Mouse (Mus musculus) heart, postnatal 14 days (tissue): ENCODE data around the gene Ctsz. TPM values are rescaled to one million over a fixed set of nuclear protein-coding genes. Genes with fewer than 3 reads are reported as not detected.

Experiments
- DNase-seq, 2 experiments: peaks; one replicate each; pipeline ENCODE4 v3.0.0; 2021 to 2022
- intact Hi-C: fragments of 180-260 bp; cut with DNase I; formaldehyde crosslinking; loops from one replicate; pipeline ENCODE4 v1.15.1; 2025
- long read RNA-seq, 2 experiments: library from polyadenylated mRNA; stranded (forward); transcript quantifications; one replicate each; pipeline ENCODE4 v2.0.0; 2021
- total RNA-seq, 2 experiments: library from RNA; stranded (reverse); gene quantifications; 2 replicates each; pipeline ENCODE4 v1.2.3; 2021

Ctsz gene
- total RNA-seq = 10 to 100 TPM; 36.6 to 42.1 TPM
- long read RNA-seq, experiment 1, transcript Ctsz-201 (6 exons, 1,441 nt) = major isoform, 91 of 97 reads
- long read RNA-seq, experiment 1, partial matches to known transcripts = 4 of 97 reads
- long read RNA-seq, experiment 1, other reads (novel, unspliced or antisense) = 2 of 97 reads
- long read RNA-seq, experiment 2, transcript Ctsz-201 (6 exons, 1,441 nt) = major isoform, 58 of 62 reads
- long read RNA-seq, experiment 2, partial matches to known transcripts = 3 of 62 reads
- long read RNA-seq, experiment 2, other reads (novel, unspliced or antisense) = 1 of 62 reads

DNA sequence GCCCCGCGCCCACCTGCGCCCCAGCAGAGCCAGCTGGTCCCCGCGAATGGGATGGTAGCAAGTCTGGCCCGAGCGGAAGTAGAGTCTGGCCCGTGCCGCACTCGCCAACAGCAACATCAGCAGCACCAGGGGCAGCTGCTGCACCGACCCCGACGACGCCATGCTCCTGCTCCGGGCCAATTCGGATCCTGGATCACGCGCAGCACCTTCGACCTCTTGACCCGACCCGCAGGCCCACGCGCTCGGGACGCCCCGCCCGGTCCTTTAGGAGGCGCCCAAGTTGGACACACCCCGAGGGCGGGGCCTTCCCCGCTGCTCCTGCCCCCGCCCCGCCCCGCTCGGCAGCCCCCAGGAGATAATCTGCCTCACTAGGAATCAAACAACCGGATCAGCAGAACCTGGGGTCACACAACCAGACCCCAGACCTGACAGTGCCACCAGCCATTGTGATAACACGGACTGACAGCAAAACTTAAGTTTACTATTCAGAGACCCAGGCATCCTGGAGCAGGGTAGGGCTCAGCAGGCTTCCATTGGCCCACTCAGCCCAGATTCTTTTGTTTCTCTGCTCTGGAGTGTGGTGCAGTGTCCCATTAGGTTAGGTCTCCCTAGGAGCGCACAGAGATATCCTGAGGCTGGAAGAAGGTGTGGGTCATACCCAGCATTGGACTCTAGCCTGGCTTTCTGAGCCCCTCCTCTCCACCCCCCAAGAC, at the start of gene Ctsz:
Gene Ctsz (minus strand): TSS at position 303 of the 713 bp plus-strand sequence.
- intact Hi-C loops = loop anchor here (10.0 kb wide), 1 partner anchor 324 kb away; the partner anchor contains the start of gene Npepl1
- DNase-seq = peak; percentile 80 to 82

DNA sequence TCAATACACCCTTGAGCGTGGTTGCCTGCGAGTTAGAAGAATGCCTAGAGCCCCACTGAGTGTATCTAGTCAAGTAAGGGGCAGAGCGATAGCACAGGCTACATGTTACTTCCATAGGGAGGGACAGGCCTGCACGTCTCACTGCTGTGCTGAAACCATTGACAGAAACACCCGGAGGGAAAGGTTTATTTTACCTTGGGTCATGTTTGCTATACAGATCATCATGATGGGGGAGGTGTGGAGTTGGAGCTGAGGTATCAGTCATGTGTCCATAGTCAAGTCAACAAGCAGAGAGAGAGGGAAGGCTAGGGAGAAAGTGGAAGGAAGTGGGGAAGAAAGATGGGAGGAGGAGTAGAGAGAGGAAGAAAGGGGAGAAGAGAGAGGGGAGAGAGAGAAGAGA, 48.2 kb upstream of the Ctsz start:
- intact Hi-C loops = no loop called here
- DNase-seq = no peak

DNA sequence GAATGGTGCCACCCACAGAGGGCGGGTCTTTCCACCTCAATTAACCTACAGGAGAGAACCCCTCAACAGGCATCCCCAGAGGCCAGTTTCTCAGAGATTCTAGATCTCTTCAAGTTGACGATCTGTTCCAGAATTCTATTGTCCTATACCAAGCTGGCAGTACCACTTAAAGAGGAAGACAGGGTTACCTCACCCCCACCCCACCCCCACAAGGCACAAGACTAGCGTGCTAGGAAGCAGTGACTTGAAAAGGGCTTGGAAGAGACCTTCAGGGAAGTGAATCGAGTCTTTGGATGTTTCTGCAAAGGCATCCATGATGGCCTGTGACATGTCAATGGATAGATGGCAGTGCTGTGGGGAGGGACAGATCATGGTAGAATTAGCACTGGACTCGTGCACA, 39.9 kb upstream of the Ctsz start:
- DNase-seq = no peak
- intact Hi-C loops = loop anchor here (10.0 kb wide), 1 partner anchor 376 kb away; no protein-coding TSS in a partner anchor

DNA sequence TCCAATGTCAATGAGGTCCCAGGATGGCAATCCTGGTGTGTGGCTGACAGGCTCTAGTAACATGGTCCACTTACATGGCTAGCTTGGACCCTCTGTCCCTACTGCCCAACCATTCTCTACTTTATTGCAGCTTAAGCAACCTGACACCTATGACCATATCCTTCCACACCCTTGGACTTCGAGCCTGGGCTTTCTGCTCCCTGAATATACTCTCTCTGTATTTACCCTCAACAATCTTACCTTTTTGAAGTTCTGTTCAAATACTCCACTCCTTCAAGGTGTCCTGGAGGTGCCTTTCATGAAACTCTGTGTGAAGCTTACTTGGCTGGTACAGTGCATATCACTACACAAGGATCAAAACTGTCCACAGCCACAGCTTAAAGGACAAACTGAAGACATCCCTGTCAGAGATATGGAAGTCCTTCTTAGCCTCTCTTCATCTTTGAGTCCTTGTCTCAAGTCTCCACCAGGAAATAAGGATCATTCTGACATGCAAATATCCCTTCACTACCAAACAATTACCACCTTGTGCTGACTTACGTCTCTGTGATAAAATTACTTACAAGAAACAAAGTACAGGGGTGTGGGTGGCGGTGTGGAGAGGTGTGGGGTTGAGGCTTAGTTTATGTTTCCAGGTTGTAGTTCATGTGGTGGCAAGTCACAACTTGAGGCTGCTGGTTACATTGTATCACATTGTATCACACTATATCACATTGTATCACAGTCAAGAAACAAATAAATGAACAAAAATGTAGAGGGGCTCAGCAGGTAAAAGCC, 38.9 kb upstream of the Ctsz start:
- intact Hi-C loops = loop anchor here (10.0 kb wide), 1 partner anchor 377 kb away; no protein-coding TSS in a partner anchor
- DNase-seq = no peak

DNA sequence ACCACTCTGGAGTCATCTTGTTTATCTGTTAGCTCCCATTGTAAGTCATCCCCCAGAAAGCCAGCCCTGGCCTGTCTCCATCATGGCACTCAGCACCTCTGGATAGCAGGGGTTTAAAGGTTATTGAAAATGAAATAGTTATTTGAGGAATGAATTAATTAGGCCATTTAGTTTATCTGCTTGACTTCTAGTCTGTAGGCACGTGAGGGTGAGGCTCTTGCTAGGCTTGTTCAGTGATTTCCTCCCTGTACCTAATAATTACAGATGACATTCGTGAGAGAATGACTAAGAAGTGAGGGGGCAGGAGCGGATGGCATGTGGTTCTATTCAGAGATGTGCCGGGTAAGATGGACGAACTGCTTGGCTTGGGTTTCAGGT, 34.7 kb upstream of the Ctsz start:
- intact Hi-C loops = loop anchor here (10.0 kb wide), 1 partner anchor 381 kb away; no protein-coding TSS in a partner anchor
- no peak for DNase-seq

DNA sequence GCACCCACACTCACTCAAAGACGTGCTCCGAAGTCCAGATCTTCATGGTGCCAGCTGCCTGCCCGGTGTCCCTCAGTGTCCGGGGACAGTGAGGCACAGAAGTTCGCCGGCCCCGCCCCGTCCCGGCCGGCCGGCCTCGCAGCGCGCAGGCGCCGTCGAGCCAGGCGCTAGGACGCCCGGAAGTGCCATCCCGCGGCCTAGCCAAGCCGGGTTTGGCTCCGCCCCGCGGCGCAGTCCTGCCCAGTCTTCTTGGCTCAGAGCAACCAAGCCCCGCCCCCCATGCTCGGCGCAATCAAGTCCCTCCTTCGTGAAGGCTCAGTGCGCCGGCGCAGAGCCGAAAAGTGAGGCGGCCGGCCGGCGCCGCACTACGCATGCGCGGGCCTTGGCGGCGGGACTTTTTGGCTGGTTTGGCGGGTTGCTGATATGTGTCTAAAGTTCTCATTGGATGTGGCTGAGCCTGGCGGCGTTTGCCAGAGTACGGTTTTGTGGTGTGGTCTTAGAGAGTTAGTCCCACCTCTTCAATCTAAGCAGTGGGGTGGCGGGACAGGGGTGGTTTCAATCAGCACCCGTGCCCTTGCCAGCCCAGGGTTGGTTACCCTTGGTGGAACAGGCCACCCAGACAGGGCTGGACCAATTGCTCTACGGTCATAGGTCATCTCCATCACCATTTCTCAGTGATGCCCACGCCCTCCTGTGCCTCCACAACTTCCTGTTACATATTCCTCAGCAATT, 34.1 kb upstream of the Ctsz start, which contains the start of gene Prelid3b:
Gene Prelid3b (minus strand): TSS at position 264 of the 732 bp plus-strand sequence.
- intact Hi-C loops = loop anchor here (10.0 kb wide), 1 partner anchor 382 kb away; no protein-coding TSS in a partner anchor

DNA sequence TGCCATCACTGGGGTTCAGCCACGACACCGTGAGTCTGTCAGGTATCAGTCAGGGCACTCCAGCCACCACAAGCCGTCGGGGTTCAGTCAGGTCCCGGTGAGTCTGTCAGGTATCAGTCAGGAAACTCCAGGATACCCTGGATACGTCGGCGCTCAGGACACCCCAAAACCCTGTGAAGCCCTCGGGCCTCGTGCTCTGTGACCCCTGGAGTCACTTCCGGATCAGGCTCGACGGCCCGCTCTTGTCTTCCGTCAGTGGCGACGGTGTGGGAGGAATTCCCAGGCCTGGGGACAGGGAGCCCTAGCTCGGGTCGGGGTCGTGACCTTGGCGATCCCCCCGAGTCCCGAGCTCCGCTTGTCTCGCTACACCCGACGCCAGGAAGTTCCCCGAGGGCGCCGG, 33.6 kb upstream of the Ctsz start:
- intact Hi-C loops = loop anchor here (10.0 kb wide), 1 partner anchor 382 kb away; no protein-coding TSS in a partner anchor
- no peak for DNase-seq

More for the DNA sequence above, 34.1 kb upstream of the Ctsz start, which contains the start of gene Prelid3b:
- DNase-seq = peak; percentile 100

DNA sequence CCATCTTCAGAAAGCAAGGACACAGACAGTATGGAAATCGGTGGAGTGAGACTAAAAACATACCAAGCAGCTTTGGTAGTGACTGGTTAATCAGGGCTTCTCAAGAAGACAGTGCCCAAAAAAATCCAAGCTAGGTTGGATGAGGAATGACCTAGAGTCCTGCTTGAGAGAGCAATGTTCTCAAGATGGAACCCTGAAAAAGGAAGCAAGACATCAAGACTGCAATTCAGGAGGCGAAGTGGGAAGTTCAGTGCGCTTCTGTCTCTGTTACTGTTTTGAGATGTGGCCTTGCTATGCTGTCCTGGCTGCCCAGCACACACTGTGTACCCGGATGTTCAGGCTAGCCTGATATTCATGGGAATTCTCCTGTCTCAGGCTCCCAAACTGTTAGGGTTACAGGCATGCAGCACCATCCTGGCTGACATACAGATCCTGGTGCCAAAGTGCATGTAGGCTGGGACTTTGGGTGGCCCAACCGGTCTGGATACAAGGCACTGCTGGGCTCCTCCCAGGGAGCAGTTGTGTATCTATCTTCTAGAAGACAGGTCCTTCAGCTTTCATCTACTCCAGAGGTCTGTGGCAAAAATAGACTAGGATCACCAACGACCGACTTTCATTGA, 32.1 kb upstream of the Ctsz start:
- intact Hi-C loops = loop anchor here (10.0 kb wide), 1 partner anchor 384 kb away; no protein-coding TSS in a partner anchor
- DNase-seq = no peak

DNA sequence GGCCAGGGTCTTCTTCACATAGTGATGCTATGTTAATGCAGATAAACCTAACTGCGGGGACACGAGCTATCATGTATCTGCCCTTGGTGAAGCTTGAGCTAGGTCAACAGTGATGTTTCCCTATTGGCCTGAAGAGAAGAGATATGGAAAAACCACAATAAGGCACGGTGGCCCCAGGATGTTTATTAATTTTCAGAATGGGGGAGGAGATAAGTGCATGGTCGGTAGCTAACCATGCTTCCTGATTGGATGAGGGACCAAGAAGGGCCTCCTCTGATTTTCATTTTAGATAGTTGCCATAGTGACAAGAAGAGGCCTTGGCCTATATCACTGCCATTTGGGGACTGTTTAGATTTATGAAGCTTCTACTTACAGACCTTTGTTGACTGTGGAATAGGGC, 31.5 kb upstream of the Ctsz start:
- DNase-seq = no peak
- intact Hi-C loops = loop anchor here (10.0 kb wide), 1 partner anchor 384 kb away; no protein-coding TSS in a partner anchor

DNA sequence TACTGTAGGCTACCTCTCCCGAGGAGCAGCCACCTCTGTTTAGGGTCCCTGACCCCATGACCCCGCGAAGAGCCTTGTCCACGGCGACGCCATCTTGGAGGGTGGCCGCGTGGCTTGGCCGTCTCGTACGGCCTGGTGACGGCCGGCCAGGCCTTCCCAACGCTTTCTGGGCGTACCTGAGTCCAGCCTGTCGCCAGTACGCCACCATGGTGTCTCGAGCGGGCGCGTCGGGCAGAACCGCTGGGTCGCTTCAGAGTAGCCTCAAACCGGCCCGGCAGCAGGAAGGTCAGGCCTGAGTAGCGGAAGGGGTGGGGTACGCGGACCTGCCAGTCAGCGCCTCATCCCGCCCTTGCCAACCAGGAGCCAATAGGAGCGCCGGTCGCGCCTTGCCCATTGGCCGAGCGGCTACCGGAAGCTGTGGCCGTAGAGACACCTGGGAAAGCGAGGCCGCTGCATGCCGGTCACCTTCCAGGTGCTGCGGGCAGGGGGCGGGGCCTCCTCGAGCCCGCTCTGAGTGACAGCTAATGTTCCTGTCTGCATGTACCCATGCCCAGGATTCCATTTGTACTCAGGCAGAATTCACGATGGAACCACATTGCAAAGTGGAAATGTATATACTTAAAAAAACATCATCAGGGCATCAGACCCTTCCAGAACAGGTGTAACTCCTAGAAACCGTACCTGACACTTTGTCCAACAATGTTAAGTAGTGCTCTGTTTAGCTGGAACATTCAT, 25.1 kb upstream of the Ctsz start, which contains the start of gene Atp5e:
Gene Atp5e (minus strand): TSS at position 317 of the 735 bp plus-strand sequence.
- DNase-seq = peak; percentile 95 to 96
- intact Hi-C loops = loop anchor here (5.0 kb wide), 1 partner anchor 137 kb away; no protein-coding TSS in a partner anchor

DNA sequence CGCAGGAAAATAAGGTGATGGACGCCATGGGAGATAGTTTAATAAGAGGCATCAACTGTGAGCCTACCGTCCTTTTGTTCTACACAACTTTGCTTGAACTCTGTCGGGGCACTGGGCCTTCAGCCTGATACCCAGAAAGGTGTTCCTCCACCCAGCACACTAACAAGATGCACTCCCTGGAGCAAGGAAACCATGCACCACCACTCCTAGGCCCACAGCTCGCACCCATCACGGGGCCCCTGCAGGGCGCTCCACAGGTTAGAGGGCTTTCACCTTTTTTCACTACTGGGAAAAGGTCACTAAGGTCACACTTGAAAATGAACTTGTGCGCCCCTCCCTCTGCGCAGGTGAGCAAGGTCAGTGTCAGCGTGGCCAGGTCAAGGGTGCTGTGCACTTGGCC, 24.5 kb upstream of the Ctsz start:
- intact Hi-C loops = loop anchor here (5.0 kb wide), 1 partner anchor 136 kb away; no protein-coding TSS in a partner anchor
- DNase-seq = no peak

DNA sequence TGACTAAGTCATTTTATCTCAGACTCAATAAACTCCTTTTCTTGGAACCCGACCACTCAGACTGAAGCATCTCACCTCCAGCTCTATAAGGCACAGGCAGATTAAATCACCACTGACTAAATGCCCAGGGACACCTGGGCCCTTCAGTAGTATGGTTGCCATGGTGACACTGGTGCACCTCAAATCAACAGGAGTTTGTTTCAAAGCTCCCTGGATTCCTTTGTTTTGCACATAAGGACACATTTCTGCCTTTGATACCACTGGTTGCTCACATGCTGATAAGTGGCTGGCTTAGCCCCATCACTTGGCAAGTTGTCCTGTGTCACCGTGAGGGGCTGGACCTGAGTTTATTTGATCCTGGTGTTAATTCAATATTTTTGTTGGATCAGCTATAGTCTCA, 20.5 kb upstream of the Ctsz start:
- no peak for DNase-seq
- intact Hi-C loops = no loop called here

DNA sequence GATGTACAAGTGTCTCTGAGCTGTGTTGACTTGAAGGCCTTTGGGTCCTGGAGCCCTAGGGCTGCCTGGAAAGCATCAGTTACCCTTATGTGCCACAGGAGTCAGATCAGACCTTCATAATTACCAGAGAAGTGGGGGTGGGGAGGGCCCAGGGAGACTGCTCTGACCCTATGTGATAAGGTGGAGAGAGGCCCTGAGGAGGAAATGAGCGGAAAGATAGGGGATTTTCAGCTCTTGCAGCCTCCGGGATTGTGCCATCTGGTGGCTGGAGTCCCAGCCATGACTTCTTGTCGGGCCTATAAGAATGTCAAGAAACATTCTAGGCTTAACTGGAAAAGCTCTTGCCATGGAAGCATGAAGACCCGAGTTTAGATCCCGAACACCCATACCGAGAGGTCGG, 14.8 kb upstream of the Ctsz start:
- DNase-seq = peak in 1 of 2 experiments; percentile 27
- intact Hi-C loops = loop anchor here (5.0 kb wide), 1 partner anchor 141 kb away; no protein-coding TSS in a partner anchor

DNA sequence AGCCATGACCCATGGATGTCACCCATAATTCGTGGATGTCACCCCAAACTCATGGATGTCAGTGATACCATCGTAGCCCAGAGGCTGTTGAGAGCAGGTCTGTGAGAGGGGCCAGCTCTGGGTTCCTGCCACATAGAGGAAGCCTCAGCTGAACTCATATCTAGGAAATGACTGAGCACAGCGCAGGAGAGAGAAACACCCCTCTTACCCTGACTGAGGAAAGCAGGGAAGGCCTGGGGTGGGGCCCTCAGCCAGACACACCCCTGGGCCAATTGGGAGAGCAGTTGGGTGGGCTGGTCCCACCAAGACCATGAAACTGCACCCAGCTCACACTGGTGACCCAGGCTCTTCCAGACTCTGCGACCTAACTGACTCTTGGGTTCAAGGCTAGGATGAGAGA, 11.5 kb upstream of the Ctsz start, which contains the start of gene Tubb1:
Gene Tubb1 (plus strand): TSS at position 343 of the 400 bp plus-strand sequence.
- DNase-seq = no peak
- intact Hi-C loops = loop anchor here (5.0 kb wide), 1 partner anchor 138 kb away; no protein-coding TSS in a partner anchor

DNA sequence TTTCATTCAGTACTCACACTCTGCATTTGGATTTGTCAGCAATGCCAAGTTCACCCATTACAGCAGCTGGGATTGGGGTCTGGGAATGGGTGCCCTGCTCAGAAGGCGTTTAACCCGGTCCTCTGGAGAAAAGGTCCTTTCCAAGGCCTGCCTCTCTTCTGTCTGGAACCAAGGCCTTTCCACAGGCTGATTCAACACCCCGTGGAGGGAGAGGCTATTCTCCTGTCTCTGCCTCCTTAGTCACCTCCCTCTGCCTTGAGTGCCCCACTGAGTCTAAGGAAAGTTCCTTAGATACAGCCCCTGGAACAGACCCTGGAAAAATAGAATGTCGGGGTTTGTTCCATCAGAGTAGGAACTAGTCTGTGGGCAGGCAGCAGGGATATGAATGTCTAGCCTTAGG, 9.6 kb upstream of the Ctsz start:
- DNase-seq = no peak
- intact Hi-C loops = no loop called here

DNA sequence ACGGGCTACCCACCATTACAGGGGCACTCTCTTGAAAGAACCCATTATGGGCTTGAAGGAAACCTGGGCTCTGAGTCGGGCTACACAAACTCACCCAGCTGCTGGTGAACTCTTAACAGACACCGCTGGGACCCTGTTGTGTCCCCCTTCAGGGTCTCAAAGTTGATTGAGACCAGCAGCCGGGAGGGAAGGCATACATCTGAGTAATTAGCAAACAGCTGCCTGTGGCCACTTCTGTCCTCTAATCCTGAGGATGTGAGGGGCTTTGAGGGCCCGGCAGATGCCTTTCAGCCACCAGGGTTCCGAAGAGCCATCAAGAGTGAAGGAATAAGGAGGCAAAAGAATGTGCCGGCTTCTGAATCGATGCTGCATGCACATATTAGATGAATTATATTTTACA, 8.1 kb upstream of the Ctsz start:
- intact Hi-C loops = no loop called here
- no peak for DNase-seq

DNA sequence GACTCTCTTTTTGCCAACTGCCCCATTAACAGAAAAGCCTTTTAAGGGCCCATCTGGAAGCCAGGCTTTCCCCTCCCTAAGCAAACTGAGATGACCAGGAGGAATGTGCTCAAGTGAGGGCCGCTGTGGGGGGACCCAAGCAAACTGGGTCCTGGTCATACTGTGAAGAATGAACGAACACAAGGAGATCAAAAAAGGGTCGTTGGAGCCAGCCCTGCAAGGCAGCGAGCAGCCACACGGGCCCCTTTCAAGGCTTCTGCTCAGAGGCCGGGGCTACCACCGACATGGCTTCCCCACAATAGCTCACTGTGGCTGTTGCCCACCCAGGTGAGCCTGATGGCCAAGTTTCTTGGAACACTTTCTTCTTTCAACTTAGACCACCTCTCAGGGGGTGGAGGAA, 7.7 kb upstream of the Ctsz start:
- intact Hi-C loops = no loop called here
- DNase-seq = no peak

DNA sequence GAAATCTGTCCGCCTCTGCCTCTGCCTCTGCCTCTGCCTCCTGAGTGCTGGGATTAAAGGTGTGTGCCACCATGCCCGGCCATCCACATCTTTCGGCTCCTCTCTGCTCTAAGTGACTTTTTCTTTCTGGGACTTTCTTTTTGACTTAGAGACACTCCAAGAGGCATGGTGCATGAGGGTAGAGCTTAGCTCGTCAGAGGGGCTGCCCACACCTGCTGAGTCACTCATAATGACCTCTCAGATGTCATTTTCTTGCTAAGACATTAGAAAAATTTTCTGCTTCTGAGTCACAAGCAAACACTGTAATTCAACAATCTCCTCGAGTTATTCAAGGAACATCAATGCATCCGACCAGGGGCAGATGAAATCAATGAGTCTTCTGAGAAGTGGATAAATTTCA, 6.2 kb upstream of the Ctsz start:
- intact Hi-C loops = no loop called here
- DNase-seq = no peak
